Mouse (Mus musculus): ENCODE measurements around the gene Crispld2. TPM values are rescaled to one million over a fixed set of nuclear protein-coding genes. Genes with fewer than 3 reads are reported as not detected.
A peak's percentile ranks its signal among the peaks of the same experiment; 100 is the strongest.

Gene Crispld2
- polyA plus RNA-seq, 1 experiment, result 7.6 TPM

DNA sequence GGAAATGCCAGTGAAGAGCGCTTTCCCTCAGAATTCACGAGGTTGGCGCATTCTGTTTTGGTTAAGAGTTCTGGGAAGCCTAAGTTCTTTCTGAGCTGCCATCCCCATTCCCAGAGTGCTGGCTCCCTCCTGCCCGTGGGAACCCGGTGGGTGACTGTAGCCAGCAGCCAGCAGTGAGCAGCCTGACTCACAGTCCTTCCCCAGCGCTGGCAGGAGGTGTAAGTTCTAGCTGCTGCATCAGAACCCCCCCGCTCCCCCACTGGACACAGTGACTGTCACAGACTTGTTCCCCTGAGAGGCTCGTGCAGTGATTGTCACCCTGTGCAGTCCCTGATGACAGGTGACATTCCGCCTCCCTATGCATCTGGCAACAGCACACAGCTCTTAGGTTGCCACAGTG lies 22.1 kb upstream of the Crispld2 start:
- Histone ChIP-seq H3K4me3 (ENCODE audit: control insufficient read depth, insufficient read depth, low read length) (no peak overlapping the region), H3K27ac (ENCODE audit: control insufficient read depth, insufficient read depth, low read length) (no peak overlapping the region), H3K36me3 (ENCODE audit: control insufficient read depth, insufficient read depth, low read length) (no peaks in the 10 kb centered on the region), H3K4me1 (replicated peaks; ENCODE audit: control insufficient read depth, insufficient read depth, low read length) (peaks cover 9% of the 10 kb centered on the region), H3K27me3 (ENCODE audit: control insufficient read depth, insufficient read depth, low read length) (no peaks in the 10 kb centered on the region)
- DNase-seq, result no peak
- 93% methylated on average over 9 of the region's 9 CpGs for WGBS
- TF ChIP-seq CTCF (IDR thresholded peaks at IDR 0.05; ENCODE audit: borderline replicate concordance, control insufficient read depth, extremely low read depth, insufficient read depth, low read length, poor library complexity), result no peak
- no peak for TF ChIP-seq POLR2A (IDR thresholded peaks at IDR 0.05; ENCODE audit: control insufficient read depth, extremely low read depth, insufficient read depth, low read length, poor library complexity)

DNA sequence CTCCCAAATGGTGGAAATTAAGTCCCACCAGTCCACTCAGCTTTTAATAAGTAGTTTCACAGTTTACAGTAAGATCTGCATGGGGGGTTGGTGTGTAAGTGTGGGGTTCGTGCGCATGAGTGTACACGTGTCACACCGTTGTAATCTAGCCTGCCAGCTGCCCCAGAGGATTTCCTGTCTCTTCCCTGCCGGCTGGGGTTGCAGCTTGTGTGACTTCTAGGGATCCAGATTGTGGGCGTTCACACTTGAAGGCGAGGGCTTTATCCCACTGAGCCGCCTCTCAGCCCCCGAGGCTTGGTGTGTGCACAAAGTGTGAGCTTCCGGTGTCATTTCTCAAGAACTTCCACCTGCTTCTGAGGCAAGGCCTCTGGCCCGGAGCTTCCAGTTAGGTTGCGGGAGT lies 19.7 kb upstream of the Crispld2 start:
- TF ChIP-seq CTCF (IDR thresholded peaks at IDR 0.05; ENCODE audit: borderline replicate concordance, control insufficient read depth, extremely low read depth, insufficient read depth, low read length, poor library complexity), result no peak
- no peak for TF ChIP-seq POLR2A (IDR thresholded peaks at IDR 0.05; ENCODE audit: control insufficient read depth, extremely low read depth, insufficient read depth, low read length, poor library complexity)
- Histone ChIP-seq H3K27ac (ENCODE audit: control insufficient read depth, insufficient read depth, low read length) (no peak overlapping the region), H3K4me3 (ENCODE audit: control insufficient read depth, insufficient read depth, low read length) (no peak overlapping the region), H3K27me3 (ENCODE audit: control insufficient read depth, insufficient read depth, low read length) (no peaks in the 10 kb centered on the region), H3K36me3 (ENCODE audit: control insufficient read depth, insufficient read depth, low read length) (no peaks in the 10 kb centered on the region), H3K4me1 (replicated peaks; ENCODE audit: control insufficient read depth, insufficient read depth, low read length) (peaks cover 9% of the 10 kb centered on the region)
- WGBS, result 15% methylated on average over 12 of the region's 12 CpGs
- DNase-seq, result peak; percentile 25

GRCm38 (mm10) chr8:119978770-119979381 lies 13.4 kb upstream of the Crispld2 start:
- DNase-seq, result no peak
- H3K4me3 ChIP-seq (ENCODE audit: control insufficient read depth, insufficient read depth, low read length), result no peak overlapping the region
- no peaks in the 10 kb centered on the region for H3K27me3 ChIP-seq (ENCODE audit: control insufficient read depth, insufficient read depth, low read length)
- no peaks in the 10 kb centered on the region for H3K36me3 ChIP-seq (ENCODE audit: control insufficient read depth, insufficient read depth, low read length)
- no peak overlapping the region for H3K27ac ChIP-seq (ENCODE audit: control insufficient read depth, insufficient read depth, low read length)
- 18% methylated on average over 11 of the region's 11 CpGs for WGBS
- TF ChIP-seq POLR2A (IDR thresholded peaks at IDR 0.05; ENCODE audit: control insufficient read depth, extremely low read depth, insufficient read depth, low read length, poor library complexity) (no peak), CTCF (IDR thresholded peaks at IDR 0.05; ENCODE audit: borderline replicate concordance, control insufficient read depth, extremely low read depth, insufficient read depth, low read length, poor library complexity) (no peak)
- H3K4me1 ChIP-seq (replicated peaks; ENCODE audit: control insufficient read depth, insufficient read depth, low read length), result no peaks in the 10 kb centered on the region

DNA sequence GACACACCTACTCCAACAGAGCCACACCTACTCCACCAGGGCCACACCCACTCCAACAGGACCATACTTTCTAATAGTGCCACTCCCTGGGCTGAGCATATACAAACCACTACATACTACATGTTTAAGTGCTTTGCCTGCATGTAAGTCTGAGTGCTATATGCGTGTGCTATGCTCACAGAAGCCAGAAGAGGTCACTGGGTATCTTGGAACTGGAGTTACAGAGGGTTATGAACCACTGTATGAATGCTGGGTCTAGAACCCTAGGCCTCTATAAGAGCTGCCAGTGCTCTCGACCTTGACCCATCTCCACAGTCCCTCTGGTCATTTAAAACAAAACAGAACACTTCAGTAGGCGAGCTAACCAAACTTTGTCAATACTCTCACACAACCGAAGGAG lies 11.0 kb upstream of the Crispld2 start:
- H3K36me3 ChIP-seq (ENCODE audit: control insufficient read depth, insufficient read depth, low read length), result no peaks in the 10 kb centered on the region
- no peak for DNase-seq
- no peaks in the 10 kb centered on the region for H3K4me1 ChIP-seq (replicated peaks; ENCODE audit: control insufficient read depth, insufficient read depth, low read length)
- no peak overlapping the region for H3K4me3 ChIP-seq (ENCODE audit: control insufficient read depth, insufficient read depth, low read length)
- TF ChIP-seq CTCF (IDR thresholded peaks at IDR 0.05; ENCODE audit: borderline replicate concordance, control insufficient read depth, extremely low read depth, insufficient read depth, low read length, poor library complexity) (no peak), POLR2A (IDR thresholded peaks at IDR 0.05; ENCODE audit: control insufficient read depth, extremely low read depth, insufficient read depth, low read length, poor library complexity) (no peak)
- no peaks in the 10 kb centered on the region for H3K27me3 ChIP-seq (ENCODE audit: control insufficient read depth, insufficient read depth, low read length)
- no peak overlapping the region for H3K27ac ChIP-seq (ENCODE audit: control insufficient read depth, insufficient read depth, low read length)
- 87% methylated on average over 4 of the region's 4 CpGs for WGBS

DNA sequence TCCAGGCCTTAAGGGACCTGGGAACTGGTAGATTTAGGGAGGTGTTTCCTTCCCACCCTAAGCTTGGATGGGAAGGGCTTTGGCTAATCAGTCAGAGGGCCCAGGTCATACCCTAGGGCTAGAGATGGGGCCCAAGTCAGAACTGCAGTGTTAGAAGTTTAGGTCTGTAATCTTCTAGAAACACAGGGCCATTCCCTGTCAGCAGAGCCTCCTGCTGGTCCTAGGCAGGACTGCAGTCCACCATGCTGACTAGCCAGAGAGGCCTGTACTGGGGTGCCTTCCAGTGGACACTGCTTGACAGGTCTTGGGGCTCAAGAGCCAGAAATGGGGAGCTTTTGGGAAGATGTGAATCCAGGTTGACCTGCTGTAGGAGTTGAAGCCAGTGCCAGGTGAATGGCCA lies 8.2 kb upstream of the Crispld2 start:
- Histone ChIP-seq H3K27ac (ENCODE audit: control insufficient read depth, insufficient read depth, low read length) (no peak overlapping the region), H3K4me3 (ENCODE audit: control insufficient read depth, insufficient read depth, low read length) (no peak overlapping the region), H3K4me1 (replicated peaks; ENCODE audit: control insufficient read depth, insufficient read depth, low read length) (no peaks in the 10 kb centered on the region), H3K36me3 (ENCODE audit: control insufficient read depth, insufficient read depth, low read length) (no peaks in the 10 kb centered on the region), H3K27me3 (ENCODE audit: control insufficient read depth, insufficient read depth, low read length) (no peaks in the 10 kb centered on the region)
- DNase-seq, result peak; percentile 44
- TF ChIP-seq CTCF (IDR thresholded peaks at IDR 0.05; ENCODE audit: borderline replicate concordance, control insufficient read depth, extremely low read depth, insufficient read depth, low read length, poor library complexity), result 0 out of 2 replicates have a peak, but pooled peaks have one; percentile 51
- no peak for TF ChIP-seq POLR2A (IDR thresholded peaks at IDR 0.05; ENCODE audit: control insufficient read depth, extremely low read depth, insufficient read depth, low read length, poor library complexity)

DNA sequence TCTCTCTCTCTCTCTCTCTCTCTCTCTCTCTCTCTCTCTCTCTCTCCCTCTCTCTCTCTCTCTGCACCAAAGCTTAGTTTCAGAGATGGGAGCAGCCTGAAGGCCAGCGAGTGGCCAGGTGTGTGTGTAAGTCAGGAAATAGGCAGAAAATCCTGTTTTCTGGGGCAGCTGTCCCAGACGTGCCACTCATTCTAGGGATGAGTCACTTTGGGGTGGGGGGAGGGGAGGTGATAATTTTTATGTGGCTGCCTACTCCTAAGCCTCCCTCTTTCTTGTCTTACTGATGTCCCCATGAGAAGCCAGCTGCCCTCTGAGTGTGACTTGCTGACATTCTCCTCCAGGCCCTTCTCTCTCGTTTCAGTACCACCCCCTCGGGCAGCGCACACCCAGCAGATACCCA lies 6.1 kb upstream of the Crispld2 start:
- DNase-seq, result no peak
- H3K36me3 ChIP-seq (ENCODE audit: control insufficient read depth, insufficient read depth, low read length), result no peaks in the 10 kb centered on the region
- no peak for TF ChIP-seq POLR2A (IDR thresholded peaks at IDR 0.05; ENCODE audit: control insufficient read depth, extremely low read depth, insufficient read depth, low read length, poor library complexity)
- TF ChIP-seq CTCF (IDR thresholded peaks at IDR 0.05; ENCODE audit: borderline replicate concordance, control insufficient read depth, extremely low read depth, insufficient read depth, low read length, poor library complexity), result no peak
- 80% methylated on average over 5 of the region's 5 CpGs for WGBS
- no peak overlapping the region for H3K27ac ChIP-seq (ENCODE audit: control insufficient read depth, insufficient read depth, low read length)
- no peaks in the 10 kb centered on the region for H3K27me3 ChIP-seq (ENCODE audit: control insufficient read depth, insufficient read depth, low read length)
- no peaks in the 10 kb centered on the region for H3K4me1 ChIP-seq (replicated peaks; ENCODE audit: control insufficient read depth, insufficient read depth, low read length)
- H3K4me3 ChIP-seq (ENCODE audit: control insufficient read depth, insufficient read depth, low read length), result no peak overlapping the region

- DNase-seq, result no peak
- TF ChIP-seq POLR2A (IDR thresholded peaks at IDR 0.05; ENCODE audit: control insufficient read depth, extremely low read depth, insufficient read depth, low read length, poor library complexity) (no peak), CTCF (IDR thresholded peaks at IDR 0.05; ENCODE audit: borderline replicate concordance, control insufficient read depth, extremely low read depth, insufficient read depth, low read length, poor library complexity) (no peak)
- peaks cover 7% of the 10 kb centered on the region; the same call in 1 of the 2 replicates for H3K4me1 ChIP-seq (replicated peaks; ENCODE audit: control insufficient read depth, insufficient read depth, low read length)
- H3K36me3 ChIP-seq (ENCODE audit: control insufficient read depth, insufficient read depth, low read length), result no peaks in the 10 kb centered on the region
- no peak overlapping the region for H3K4me3 ChIP-seq (ENCODE audit: control insufficient read depth, insufficient read depth, low read length)
- no peaks in the 10 kb centered on the region for H3K27me3 ChIP-seq (ENCODE audit: control insufficient read depth, insufficient read depth, low read length)
- 84% methylated on average over 15 of the region's 15 CpGs for WGBS
- H3K27ac ChIP-seq (ENCODE audit: control insufficient read depth, insufficient read depth, low read length), result no peak overlapping the region
These were observed 4.2 kb upstream of the Crispld2 start for GRCm38 (mm10) chr8:119988087-119988486.
